Mouse (Mus musculus) c-Kit-positive CD71-negative TER-119-negative erythroid progenitor cells, embryonic 14.5 days (primary cell): ENCODE results near the gene Wipf1.

Experiments
- DNase-seq: peaks from one replicate; pipeline ENCODE4 v3.0.0-alpha.2; 2013; ENCODE audit warnings: low read depth

Gene Wipf1

GRCm38 (mm10) chr2:73540450-73541162, 11.1 kb upstream of the Wipf1 start:
- no peak for DNase-seq

GRCm38 (mm10) chr2:73539697-73540096, 10.2 kb upstream of the Wipf1 start:
- DNase-seq = no peak

DNA sequence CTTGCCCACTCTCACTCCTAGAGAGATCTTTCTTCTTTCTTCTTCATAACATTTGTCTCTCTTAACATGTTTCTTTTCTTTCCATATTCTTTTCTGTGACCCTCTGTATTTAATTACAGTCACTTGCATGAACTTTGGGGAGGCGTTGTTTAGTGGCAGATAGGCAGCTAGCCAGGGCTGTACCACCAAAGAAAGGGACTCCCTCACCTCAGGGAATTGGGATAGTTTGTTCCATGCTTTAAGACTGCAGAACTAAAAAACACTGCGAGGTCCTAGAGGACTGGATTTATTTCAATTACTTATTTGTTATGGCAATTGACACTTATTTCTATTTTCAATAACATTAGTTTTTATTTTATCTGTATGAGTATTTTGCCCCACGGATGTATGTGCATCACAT, 9.6 kb upstream of the Wipf1 start:
- no peak for DNase-seq

- DNase-seq = no peak
Measured at GRCm38 (mm10) chr2:73538590-73538989, 9.1 kb upstream of the Wipf1 start.

DNA sequence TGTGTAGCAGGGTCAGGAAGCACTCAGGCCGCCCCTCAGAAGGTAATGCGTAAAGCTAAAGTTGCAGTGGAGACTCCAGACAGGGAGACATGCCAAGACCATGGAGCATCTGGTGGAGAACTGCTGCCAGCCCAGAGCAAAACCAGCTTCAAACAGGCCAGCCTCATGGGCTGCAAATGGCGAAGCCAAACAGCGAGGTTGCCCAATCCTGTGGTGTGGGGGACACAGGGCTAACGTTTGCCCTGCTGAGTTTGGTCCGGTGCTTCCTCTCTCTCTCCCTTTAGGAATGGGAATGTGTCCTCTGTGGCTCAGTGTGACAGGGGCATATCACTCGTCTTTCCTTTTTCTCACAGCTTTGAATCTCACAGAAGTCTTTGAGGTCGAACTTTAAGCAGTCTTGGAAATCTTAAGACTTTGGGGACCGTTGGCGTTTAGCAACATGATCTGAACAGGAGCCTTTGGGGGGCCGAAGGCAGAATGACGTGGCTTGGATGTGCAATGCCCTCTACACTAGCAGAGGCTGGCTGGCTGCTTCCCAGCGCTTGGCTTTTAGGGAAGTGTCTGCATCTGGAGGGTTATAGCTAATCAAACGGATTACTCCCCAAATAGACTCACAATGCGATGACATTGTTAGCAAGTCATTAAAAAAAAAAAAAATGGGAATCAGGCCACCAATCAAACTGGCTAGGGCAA, 6.7 kb upstream of the Wipf1 start:
- DNase-seq = no peak

DNA sequence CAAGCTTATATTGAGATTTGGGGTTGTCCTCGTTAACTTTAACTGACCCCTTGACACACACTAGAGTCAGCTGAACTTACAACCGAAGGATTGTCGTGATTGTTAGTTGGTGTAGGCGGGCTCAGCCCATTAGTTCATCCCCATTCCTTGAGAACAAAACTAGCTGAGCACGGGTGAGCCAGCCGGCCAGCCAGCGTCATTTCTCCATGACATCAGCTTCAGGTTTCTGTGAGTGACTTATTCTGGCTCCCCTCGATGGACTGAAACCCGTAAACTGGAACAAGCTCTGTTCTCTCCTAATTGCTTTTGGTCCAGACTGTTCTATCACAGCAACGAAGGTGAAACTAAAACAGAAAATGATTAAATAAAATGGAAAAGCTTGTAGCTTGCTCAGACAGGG, 5.2 kb upstream of the Wipf1 start:
- DNase-seq = no peak

GRCm38 (mm10) chr2:73530487-73530886, 953 bp upstream of the Wipf1 start:
- DNase-seq = no peak

DNA sequence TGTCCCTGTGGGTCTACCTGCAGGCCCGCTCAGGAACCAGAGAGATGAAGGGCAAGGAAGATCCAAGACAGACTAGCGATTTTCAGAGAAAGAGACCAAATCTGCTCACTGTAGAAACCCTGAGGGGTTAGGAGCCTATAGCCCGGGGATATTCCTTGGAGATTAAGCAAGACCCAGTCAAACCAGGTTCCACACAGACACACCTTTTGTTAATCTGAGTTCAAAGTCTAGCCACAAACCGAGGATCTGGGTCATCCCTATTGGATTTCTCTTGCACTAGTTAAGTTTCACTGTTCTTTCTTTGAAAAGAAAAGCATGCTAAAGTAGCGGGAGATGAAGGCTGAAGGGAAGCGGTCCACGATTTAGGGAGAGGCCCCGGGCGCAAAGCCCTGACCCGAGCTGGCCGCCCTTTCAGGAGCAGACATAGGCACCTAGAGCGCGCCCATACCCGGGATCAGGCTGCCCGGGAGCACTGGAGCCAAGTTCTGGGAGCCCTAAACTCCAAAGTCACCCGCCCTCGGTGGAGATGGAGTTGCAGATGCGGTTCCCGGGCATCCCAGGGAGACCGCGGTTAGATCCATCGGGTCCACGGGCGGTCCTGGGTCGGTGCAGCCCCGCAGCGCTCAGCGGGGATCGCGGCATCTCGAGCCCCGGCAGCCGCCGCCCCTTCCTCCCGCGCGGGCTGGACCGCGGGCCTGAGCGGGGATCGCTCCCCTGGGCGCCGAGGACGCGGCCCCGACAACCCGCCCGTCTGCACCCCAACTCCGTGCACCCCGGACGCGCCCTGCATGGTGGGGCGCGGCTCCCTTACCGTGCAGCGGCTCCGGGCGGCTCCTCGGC, 798 bp downstream of the Wipf1 start:
- DNase-seq = no peak

DNA sequence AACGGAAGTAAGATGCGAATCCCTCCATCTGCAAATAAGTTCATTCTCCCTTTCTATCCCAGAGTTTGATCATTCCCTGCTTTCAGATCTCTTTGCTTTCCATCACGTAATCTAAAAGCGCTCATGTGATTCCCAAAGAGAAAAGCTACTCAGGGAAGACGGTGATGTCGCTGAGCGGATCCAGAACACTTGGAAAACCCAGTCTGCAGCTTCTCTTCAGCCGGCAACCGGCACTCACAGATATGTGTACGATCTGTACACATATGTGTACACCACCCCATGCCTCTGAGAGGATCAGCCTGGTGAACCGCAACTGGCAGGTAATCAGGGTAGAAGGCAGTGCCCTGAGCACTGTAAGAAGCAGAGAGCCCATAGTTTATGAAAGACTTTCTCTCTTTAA, 1.6 kb downstream of the Wipf1 start:
- no peak for DNase-seq

GRCm38 (mm10) chr2:73526691-73527090, 2.8 kb downstream of the Wipf1 start:
- no peak for DNase-seq

DNA sequence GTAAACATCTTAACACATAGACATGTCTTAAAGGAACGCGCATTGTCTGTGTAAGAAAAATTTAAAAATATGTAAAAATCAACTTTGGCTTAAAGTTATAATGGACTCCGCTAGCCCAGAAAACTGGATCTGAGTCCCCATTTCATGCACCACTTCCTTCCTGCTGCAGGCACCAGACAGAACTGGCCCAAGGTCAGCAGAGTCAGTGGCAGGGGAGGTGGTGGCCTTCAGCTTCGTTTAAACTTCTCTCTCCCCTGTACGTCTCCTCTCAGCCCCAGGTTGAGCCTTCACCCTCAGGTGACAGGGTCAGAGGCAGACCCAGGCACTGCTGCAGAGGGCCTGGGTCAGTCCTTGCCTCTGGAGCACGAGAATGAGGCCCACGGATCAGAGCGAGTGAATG, 6.6 kb downstream of the Wipf1 start:
- no peak for DNase-seq

GRCm38 (mm10) chr2:73522336-73522735, 7.2 kb downstream of the Wipf1 start:
- DNase-seq = no peak

DNA sequence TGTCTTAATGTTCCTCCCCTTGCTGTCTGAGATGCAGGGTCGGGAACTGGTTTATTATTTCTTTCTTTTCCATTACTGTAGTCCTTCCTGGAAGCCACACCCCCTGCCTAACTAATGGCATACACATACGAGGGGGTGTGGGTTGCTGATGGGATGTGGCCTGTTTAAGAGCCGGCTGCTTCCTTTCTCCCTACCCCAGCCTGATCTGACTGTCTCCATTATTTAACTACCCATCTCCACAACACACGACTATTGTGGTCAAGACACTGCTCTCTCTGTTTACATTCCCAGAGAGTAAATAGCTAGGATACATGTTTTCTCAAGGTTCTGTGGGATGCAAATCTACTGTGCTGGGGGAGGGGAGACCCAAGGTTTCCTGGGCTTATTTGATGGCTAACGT, 7.8 kb downstream of the Wipf1 start:
- no peak for DNase-seq

- no peak for DNase-seq
Measured at GRCm38 (mm10) chr2:73518966-73519365, 10.6 kb downstream of the Wipf1 start.

GRCm38 (mm10) chr2:73518311-73518710, 11.2 kb downstream of the Wipf1 start:
- no peak for DNase-seq

- DNase-seq = no peak
Measured at GRCm38 (mm10) chr2:73514178-73514577, 15.4 kb downstream of the Wipf1 start.

DNA sequence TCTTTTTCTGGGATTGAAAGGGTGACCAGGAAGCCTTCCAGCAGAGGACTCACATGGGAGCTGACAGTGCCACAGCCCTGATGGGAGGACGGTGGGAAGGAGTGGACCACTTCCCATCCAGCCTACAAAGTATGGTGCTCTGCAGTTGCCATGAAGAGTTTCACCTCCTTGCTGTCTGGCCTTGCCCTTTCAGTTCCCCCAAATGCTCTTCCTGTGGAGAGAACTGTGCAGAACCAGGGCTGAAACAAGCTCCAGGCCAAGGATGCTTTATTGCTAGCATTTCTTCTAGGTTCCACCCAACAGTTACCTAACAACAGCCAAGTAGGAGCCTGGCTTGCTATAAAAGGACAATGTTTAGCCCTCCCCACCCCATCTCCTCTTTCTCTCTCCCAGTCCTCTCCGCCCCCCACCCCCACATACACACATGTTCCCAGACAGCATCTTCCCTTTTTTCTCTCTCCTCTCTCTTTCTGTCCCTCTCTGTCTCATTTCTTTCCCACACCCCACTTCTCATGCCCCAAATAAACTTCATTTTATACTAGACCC, 16.3 kb downstream of the Wipf1 start:
- DNase-seq = no peak

DNA sequence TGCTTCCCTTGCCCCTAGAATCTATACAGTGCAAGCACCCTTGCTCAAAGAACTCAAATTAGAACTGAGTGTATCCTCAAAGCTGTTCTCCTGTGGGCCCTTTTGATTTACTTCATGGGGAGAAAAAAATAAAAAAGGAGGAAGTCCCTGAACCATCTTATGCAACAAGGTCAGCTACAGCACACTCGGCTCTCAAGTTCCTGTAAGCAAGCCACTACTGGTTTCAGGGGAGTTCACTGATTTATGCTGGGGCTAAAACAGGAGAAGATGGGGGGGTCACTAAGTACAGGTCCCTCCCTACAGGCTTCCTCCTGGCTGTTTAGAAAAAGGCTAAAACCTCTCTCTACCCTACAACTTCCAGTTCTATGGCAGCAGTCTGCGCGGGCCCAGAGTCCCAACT, 17.5 kb downstream of the Wipf1 start:
- DNase-seq = no peak

DNA sequence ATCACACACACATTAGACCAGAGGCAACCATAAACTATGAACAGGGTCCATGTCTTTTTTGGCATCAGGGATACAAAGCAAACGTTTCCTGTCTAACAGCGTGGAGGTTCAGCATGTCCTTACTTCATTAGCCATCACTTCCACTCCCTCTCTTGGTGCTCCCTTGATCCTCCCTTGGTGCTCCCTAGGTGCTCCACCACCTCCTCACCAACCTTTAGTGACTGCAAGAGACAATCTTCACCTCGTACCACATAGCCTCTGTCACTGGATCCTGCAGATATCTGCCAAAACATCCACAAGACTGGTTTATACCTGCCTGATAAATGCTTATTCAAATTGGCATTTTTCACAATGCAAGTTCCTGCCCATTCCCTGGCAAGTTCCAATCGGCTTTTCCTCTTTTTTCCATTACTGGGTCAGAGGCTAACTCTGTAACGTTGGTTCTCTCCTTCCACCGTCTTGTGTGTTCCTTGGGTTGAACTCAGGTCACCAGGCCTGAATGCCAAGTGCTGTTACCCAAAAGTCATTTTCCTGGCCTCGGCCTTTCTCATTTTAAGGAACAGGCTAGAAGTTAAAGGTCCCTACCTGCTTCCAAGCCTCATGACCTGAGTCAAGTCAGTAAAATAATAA, 18.7 kb downstream of the Wipf1 start:
- DNase-seq = no peak

DNA sequence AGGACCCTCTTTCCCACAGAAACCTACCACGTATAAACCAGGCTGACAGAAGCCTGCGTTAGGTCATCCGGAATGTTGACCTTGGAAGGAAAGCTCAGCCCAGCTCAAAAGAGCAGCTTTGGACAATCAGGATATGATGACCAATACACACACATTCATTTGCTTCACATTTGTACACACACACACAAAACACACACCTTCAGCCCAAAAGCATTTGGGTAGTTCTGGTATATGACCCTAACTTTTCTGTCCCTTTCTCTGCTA, 19.6 kb downstream of the Wipf1 start:
- DNase-seq = no peak

DNA sequence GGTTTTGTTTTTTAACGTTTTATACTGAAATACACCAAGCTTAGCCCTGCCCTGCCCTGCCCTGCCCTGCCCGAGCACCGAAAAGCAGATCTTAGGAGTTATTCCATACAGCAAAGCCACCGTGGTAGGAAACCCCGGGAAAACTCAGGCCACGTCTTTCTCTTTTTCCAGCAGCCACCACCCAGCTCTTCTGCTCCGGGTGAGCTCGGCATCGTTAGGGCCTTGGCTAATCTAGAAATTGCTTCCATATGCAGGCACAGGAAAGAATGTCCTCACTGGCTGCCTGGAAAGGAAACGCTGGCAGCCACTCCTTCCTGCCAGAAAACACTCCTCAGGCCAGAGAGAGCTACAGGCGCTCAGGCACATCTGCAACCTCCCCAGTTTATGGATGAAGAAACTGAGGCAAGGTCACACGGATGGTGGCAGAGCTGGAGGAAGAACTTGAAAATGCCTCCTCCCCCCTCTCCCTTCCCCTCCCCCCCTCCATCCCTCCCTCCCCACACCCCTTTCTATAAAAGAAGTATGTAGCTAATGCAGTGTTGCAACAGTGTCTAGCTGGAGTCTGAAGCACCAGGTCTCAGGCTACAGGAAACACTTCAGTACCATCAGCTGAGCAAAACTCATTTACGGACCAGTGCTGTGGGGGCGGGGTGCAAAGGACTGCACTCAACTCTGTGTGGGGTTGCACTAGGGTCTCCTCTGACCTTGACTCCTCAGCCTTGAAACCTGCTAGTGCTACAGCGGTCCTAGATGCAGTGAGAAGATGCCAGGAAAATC, 20.1 kb downstream of the Wipf1 start:
- no peak for DNase-seq

- no peak for DNase-seq
Measured at GRCm38 (mm10) chr2:73507886-73508285, 21.6 kb downstream of the Wipf1 start.
